Mouse (Mus musculus) heart, adult 8-10 months (tissue): ENCODE data around the gene Gm49394. TPM values are rescaled to one million over a fixed set of nuclear protein-coding genes. Genes with fewer than 3 reads are reported as not detected.

Experiments
- DNase-seq: peaks from one replicate; pipeline ENCODE4 v3.0.0; 2022; ENCODE audit warnings: low spot score
- microRNA-seq: library from miRNA; unstranded; fragments of <30 nt; microRNA quantifications from one replicate; pipeline ENCODE4 v1.2.0, GENCODE M21; 2022
- total RNA-seq, 4 experiments: library from RNA; stranded (reverse); gene quantifications; 2 replicates each; pipeline ENCODE4 v1.2.4; 2022

Gene Gm49394
- total RNA-seq, 4 experiments from 2014 or later, result 0.09 TPM; not detected in 3

- DNase-seq, result no peak
Measured at GRCm38 (mm10) chr7:142659181-142659681, 10.5 kb downstream of the Gm49394 start.

DNA sequence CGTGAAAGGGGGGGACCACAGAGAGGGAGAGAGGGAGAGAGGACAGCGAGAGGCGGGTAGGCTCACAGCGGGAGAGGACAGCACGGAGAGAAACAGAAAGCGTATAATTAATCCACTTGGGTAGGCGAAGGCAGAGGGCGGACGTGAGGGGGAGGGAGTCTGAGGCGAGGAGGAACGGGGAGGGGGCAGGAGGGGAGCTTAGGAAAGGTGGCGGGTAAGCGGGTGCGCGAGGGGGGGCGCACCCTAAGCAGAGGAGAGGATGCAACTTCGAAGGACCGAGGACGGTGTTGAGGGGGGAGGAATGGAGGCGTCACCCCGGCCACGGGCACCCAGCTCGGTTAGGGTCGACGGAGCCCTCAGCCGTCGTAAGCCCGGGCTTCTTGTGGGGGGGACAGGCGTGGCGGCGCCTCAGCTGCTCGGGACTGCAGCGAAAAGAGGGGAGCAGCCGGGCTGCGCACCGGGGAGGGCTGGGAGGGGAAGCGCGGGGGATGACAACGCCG lies 11.0 kb downstream of the Gm49394 start:
- DNase-seq, result no peak

GRCm38 (mm10) chr7:142657821-142658614 lies 11.7 kb downstream of the Gm49394 start:
- DNase-seq, result no peak

- no peak for DNase-seq
Measured at GRCm38 (mm10) chr7:142657341-142657791, 12.4 kb downstream of the Gm49394 start.

GRCm38 (mm10) chr7:142656055-142656454 lies 13.7 kb downstream of the Gm49394 start:
- no peak for DNase-seq

- DNase-seq, result no peak
Measured at GRCm38 (mm10) chr7:142655633-142656032, 14.1 kb downstream of the Gm49394 start.

DNA sequence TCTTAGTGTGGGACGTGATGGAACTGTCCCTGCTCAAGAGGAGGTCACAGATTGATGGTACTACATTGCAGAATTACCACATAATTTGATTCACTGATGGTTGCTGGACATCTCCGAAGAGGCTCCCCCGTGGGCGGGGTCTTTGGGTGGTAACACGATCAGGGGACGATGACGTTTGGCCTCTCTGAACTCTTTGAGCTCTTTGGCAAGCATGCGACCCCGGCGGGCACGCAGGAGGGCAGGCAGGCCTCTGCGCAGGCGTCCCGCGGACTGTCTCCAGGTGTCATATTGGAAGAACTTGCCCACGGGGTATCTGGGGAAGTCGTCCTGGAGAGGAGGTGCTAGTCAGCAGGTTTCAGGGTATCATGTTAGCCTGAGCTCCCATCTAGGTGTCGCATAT lies 16.0 kb downstream of the Gm49394 start:
- no peak for DNase-seq

GRCm38 (mm10) chr7:142646676-142647075 lies 23.1 kb downstream of the Gm49394 start:
- DNase-seq, result no peak

GRCm38 (mm10) chr7:142645045-142645444 lies 24.7 kb downstream of the Gm49394 start:
- DNase-seq, result no peak

DNA sequence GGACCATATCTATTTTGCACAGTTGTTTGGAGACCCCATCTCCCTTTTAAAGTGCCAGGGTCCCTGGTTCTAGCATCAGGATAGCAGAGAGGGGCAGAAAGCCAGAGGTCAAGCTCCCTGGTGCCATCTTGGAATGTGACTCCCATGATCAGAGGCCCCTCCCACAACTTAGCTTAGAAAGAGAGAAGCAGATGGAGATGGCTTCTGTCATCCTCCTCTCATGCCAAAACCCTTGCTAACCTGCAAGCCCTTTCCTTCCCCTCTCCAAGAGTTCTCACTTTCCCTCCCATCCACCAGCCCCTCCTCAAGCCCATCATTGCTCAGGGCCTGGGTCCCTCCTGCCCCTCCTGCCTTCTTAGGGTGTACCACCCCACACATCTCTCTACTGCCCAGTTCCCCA lies 33.6 kb downstream of the Gm49394 start:
- DNase-seq, result no peak

DNA sequence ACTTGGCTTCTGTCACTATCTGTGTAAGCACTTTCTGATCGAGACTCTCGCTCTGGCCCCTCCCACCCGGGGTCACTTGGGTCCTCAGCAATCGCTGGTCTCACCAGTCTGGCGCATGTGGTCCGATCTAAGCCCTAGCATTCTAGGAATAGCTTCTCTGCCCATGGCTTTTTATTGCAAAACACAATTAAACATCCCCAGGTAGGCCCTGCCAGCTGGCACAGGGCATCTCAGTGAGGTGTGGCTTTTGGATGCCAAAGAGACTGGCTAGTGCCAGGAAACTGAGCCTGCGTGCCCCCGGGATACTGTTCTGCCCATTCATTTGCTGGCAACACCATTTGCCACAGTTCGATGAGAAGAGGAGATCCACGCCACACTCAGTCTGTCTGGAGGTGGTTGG lies 39.1 kb downstream of the Gm49394 start:
- no peak for DNase-seq

GRCm38 (mm10) chr7:142629806-142630205 lies 39.9 kb downstream of the Gm49394 start:
- DNase-seq, result peak; percentile 26

DNA sequence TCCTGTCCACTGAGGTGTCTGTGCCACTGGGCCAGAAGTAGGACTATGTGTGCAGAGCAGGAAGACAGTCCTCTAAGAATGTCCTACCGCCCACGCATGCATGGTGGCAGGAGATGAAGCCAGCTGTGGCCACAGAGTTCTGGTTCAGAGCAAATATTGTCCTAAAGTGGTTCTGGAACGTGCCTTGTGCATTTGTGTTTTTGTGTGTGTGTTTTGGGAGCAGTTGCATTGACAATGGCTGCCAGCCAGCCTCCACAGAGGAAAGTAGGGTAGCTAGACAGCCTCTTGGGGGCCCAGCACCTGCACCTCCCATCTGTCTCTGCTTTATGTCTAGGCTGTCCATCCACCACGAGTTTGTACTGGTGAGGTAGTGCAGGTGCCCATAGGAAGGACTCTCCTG lies 47.6 kb downstream of the Gm49394 start:
- no peak for DNase-seq

DNA sequence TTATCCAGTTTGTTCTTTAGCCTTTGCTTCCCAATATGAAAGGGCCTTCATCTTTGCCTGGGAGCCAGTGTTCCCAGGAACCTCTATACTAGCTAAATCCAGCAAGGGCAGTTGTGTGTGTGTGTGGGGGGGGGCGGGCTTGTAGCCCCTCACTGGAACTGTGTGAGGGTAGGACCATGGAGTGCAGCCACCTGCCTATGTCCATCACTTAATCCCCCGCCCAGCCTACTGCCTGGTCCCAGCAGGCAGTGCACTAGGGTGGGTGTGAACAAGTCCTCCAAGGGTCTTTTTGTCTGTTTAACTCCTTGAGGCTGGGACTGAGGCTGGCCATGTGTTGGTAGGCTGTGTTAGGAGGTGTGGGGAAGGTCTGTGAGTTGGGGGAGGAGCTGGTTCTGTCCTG lies 56.7 kb downstream of the Gm49394 start:
- DNase-seq, result no peak

GRCm38 (mm10) chr7:142610627-142611406 lies 58.9 kb downstream of the Gm49394 start:
- peak; percentile 40 for DNase-seq

- DNase-seq, result no peak
Measured at GRCm38 (mm10) chr7:142600921-142601320, 68.8 kb downstream of the Gm49394 start.

Small RNA genes lying within 50 kb of the gene (microRNA-seq; reads per million reads assigned to microRNA genes)
- 53.5 reads per million, percentile 50 among the genes with 10 or more reads in this experiment for gene Mir483

Other genes starting within 250 kb of the Gm49394 start
- under 1 TPM in 1 of 4 experiments, not detected in 3; 0.25 TPM for gene Syt8, start 235.1 kb downstream of the Gm49394 start, total RNA-seq
- 1 to 10 TPM; 5.1 to 10.0 (median 7.8) TPM for gene Tnni2, start 228.1 kb downstream of the Gm49394 start, total RNA-seq
- 10 to 100 TPM; 24.0 to 40.3 (median 31.7) TPM for gene Lsp1, start 209.1 kb downstream of the Gm49394 start, total RNA-seq
- gene Tnnt3, start 171.1 kb downstream of the Gm49394 start, total RNA-seq, result 10 to 100 TPM in 1 of 4 experiments, 1 to 10 TPM in 3; 7.6 to 13.6 (median 9.6) TPM
- 10 to 100 TPM in 2 of 4 experiments, 1 to 10 TPM in 1, under 1 TPM in 1; 0.90 to 35.4 (median 16.1) TPM for gene Mrpl23, start 137.3 kb downstream of the Gm49394 start, total RNA-seq
- 10 to 100 TPM; 53.1 to 76.2 (median 63.4) TPM for gene Igf2, start 3.1 kb downstream of the Gm49394 start, total RNA-seq
- gene Ins2, start 73.4 kb upstream of the Gm49394 start, total RNA-seq, result not detected